Mouse (Mus musculus) gastrocnemius, postnatal 36 days (tissue): ENCODE data around the gene Dnajc1. TPM values are rescaled to one million over a fixed set of nuclear protein-coding genes. Genes with fewer than 3 reads are reported as not detected.

ENCODE experiments used
- DNase-seq, 2 experiments: peaks; one replicate each; pipeline ENCODE4 v3.0.0; 2022
- intact Hi-C: fragments of 180-260 bp; cut with DNase I; formaldehyde crosslinking; loops from one replicate; pipeline ENCODE4 v1.15.1; 2025
- total RNA-seq, 2 experiments: library from RNA; stranded (reverse); gene quantifications; 2 replicates each; pipeline ENCODE4 v1.2.3; 2021

The Dnajc1 gene
- total RNA-seq, 2 experiments from 2014 or later = 8.7 to 10.0 TPM

DNA sequence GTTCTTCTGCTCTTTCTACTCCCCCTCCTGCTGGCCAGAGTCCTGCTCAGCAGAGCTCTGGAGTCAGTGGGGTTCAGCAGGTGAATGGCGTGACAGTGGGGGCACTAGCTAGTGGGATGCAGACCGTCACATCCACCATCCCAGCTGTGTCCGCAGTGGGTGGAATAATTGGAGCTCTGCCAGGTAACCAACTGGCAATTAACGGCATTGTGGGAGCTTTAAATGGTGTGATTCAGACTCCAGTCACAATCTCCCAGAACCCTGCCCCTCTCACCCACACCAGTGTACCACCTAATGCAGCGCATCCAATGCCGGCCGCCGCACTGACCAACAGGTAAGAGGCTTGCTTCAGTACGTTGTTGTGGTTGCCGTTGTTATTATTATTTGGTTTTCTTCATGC lies 185.8 kb downstream of the Dnajc1 start:
- intact Hi-C loops = loop anchor here (5.0 kb wide), 1 partner anchor 180 kb away; no protein-coding TSS in a partner anchor
- no peak for DNase-seq

DNA sequence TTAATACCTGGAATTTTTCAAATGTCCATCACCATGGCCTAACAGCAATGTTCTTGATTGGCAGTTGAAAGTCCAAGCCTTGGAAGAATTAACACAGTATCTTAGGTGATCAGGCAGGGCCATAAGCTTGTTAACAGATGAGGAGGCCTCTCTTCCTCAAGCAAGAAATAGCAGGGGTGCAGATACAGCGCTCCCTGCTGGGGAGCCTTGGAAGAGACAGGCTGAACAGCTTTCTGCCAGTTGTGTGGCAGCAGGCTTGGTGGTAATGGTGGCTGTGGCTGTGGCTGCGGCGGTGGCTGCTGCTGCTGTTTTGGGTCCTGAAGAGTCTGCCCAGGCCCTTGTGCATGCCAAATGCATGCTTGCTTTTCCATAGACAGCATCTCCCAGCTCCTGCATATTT lies 187.5 kb downstream of the Dnajc1 start:
- intact Hi-C loops = loop anchor here (5.0 kb wide), 1 partner anchor 178 kb away; no protein-coding TSS in a partner anchor

DNA sequence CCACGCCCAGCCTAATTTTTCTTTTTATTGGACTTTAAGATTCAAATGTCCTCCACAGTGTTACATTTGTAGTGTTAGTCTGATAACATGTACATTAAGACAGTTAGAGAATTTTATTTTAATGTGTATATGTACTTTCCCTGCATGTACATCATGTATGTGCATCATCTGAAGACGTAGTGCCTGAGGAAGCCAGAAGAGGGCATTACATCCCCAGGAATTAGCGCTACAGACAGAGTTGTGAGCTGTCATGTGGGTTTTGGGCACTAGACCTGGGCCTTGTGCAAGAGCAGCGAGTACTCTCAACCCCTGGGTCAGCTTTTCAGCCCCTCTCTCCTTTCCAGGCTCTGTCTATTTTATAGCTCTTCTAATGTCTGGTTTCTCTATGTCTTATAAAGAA lies 189.7 kb downstream of the Dnajc1 start:
- no peak for DNase-seq
- intact Hi-C loops = no loop called here

More for the DNA sequence above, 187.5 kb downstream of the Dnajc1 start:
- DNase-seq = peak; percentile 48 to 57

DNA sequence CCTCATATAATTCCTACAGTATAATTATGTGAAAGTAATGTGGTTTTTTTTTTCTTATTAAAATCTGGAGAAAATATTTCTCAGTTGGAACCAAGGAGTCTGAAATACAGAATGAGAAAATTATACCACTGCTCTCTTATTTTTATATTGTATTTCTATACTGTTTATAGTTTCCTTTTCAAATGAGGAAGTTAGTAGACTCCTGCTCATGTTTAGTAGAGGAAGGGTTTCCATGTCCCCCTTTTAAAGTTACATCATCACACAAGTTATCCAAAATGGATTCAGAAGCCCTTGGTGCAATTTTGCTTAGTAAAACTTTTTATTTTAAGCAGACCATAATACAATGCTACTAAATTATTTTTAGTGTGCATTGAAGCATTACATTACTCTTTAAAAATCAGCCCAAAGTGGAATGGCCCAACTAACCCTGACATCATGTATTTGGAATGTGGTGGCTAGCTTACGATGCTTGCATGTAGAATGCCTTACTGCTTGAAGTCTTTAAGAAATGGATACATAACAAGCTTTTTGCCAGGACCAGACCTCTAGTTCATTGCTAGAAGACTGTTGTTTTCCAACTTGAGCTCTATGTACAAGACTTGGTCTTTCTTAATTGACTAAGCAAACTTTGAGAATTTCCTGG lies 190.7 kb downstream of the Dnajc1 start:
- intact Hi-C loops = no loop called here
- no peak for DNase-seq

DNA sequence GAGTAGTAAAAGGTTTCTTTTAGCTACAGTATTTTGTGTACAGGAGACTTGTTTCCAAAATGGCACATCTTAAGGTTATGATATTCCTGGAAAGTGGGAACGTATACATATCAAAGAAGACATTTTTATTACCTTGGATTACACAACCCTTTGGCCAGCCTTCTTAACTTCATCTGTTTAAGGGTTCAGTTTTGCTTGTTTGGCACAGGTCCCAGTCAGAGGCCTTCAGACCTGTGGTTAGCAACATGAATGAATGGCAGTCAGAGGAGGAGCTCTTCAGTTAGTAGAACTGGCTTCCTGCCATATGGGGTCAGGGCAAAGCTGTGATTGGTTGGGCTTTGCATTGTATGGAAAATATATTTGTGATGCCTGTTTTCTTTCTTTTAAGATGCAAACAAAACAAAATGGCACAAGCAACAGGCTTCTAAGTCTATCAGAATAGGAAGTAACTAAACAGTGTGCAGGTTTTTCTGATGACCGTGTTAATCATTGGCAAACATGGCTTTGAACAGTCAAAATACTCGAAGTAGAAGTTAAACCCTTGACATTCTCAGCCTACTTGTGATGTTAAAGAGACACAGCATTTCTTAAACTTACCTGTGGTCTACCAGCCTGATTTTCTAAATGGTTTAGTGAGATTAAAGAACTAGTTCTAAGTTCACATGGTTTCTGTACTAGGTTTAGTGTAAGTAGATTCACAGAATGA lies 196.8 kb downstream of the Dnajc1 start:
- no peak for DNase-seq
- intact Hi-C loops = no loop called here

DNA sequence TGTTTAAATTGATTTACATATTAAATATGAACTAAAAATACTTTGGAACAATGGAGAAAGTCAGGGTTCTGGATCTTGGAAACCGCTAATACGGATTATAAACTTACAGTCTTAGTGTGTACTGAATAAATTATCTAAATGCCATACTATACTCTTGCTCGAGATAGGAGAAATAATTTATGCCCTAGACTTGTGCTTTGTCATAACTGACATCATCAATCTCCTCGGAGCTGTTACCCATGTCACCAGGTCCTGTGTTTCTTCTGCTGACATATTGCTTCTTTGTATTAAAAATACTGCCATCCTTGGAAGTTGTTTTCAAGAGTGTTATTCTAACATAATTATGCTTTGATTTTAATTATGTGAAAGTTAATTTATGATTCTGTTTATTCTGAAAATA lies 197.3 kb downstream of the Dnajc1 start:
- DNase-seq = no peak
- intact Hi-C loops = no loop called here

DNA sequence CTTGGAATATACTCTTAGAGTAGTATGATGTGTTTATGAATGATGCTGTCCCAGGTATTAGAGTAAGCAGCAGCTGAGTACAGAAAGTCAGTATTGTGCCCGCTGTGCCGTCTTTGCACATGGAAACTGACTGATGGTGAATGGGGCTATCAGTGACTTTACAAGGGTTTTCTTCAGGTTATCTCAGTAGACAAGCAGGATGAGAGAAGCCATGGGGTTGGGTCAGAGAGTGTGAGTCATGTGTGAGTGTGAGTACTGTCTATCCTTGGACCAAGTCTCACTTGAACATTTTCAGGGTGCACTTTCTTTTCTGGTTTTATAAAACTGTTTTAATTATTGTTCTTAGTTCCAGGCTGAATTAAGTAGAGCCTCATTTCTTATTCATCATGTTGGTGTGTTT lies 204.3 kb downstream of the Dnajc1 start:
- DNase-seq = no peak
- intact Hi-C loops = no loop called here

DNA sequence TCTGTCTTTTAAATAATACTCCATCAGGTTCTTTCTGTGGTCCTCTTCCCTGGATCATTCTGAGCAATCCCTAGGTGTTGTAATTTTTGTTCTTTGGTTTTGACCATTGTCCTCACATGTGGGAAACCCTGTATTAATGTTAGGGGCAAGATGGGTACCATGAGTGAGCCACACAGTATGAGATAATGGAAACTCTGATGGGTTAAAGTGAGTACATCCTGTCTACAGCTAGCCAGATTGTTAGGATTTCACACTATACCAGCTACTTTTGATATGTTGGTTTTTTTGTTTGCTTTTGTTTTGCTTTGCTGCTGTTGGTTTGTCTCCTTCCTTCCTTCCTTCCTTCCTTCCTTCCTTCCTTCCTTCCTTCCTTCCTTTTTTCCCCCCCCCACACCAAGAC lies 209.6 kb downstream of the Dnajc1 start:
- intact Hi-C loops = no loop called here
- DNase-seq = no peak

DNA sequence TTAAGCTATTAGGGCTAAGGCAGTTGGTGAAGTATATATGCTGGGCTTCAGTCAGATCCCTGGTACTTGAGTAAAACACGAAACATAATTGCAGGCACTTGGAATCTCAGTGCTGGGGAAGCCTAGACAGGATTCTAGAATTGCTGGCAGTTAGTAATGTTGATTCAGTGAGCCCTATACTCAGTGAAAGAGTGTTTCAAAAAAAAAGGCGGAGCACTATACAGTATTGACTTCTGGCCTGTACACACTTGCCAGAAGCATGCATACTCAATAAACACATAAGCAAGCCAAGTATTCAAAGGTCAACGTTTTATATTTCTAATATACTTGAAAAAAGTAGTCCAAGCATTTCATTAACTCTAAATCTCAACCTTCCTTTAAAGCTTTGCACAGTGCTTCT lies 211.0 kb downstream of the Dnajc1 start:
- DNase-seq = no peak
- intact Hi-C loops = no loop called here

DNA sequence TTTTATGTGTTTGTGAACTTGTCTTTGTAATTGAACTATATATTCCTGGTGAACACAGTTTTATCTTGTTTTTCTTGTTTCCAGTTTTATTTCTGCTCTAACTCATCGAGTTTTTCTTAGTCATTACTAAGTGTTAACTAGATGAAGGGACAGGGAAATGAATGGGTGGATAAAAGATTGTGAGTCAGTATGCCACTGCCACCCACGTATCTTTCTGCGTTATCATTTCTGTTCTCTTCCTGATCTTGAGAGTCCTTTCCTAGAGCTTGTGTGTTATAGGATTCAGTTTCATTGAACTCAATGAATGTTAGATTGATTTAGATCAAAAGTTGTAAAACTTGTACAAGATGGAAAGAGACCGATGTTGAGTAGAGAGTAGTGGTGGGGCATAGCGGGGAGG lies 212.3 kb downstream of the Dnajc1 start:
- intact Hi-C loops = no loop called here
- DNase-seq = no peak

DNA sequence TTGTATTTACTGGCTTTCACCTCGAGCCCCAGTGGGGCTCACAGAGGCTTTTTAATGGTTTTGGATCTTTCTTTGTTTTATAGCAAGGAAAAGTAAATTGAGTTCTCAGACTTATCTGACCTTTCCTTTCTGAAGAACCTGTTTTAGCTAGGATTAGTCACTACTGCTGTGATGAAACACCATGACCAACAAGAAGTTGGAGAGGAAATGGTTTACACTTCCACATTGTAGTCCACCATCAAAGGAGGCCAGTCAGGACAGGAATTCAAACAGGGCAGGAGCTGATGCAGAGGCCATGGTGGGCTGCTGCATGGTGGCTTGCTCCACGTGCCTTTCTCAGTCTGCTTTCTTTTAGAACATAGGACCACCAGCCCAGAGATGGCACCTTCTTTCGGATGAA lies 216.4 kb downstream of the Dnajc1 start:
- intact Hi-C loops = no loop called here
- DNase-seq = no peak

DNA sequence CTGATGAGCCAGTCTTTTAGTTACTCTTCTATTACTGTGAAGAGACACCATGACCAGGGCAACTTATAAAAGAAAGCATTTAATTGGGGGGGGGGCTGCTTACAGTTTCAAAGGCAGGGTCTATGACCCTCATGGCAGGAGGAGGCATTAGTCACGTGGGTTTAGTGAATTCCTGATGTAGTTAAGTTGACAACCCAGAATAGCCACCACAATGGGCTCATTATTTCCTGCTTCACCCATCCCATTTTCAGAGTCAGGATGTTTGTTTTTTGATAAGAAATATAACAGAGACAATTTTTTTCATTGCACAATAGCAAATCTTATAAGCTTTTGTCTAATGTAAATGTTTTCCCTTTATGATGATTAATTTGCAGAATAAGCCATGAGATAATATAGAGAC lies 217.4 kb downstream of the Dnajc1 start:
- no peak for DNase-seq
- intact Hi-C loops = no loop called here

DNA sequence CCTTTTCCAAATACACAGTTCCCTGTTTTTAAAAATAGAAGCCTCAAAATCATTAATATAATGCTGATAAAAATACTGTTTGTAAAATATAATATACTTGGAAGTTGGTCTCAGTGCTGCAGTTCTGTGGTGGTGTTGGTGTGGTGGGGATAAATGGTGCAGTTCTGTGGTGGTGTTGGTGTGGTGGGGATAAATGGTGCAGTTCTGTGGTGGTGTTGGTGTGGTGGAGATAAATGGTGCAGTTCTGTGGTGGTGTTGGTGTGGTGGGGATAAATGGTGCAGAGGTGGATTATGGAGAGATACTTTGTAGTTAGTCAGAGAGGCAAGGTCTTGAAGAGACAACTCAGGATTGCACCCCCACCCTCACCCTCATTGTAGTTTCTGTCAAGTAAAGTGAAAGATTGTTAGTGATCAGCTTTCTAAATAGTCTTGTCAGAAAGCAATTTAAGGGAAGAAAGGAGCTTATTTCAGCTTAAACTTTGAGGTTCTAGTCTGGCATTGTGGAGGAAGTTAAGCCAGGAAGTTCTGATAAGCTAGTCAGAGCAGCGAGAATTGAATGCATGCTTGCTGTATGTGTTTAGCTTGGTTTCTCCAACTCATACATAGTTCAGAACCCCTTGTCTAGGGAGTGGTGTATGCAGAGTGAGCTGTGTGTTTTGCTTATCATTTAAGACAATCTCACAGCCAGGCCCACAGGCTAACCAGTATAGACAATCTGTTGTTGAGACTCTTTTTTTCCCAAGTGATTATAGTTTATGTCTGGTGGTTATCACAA lies 223.3 kb downstream of the Dnajc1 start:
- intact Hi-C loops = no loop called here
- no peak for DNase-seq

DNA sequence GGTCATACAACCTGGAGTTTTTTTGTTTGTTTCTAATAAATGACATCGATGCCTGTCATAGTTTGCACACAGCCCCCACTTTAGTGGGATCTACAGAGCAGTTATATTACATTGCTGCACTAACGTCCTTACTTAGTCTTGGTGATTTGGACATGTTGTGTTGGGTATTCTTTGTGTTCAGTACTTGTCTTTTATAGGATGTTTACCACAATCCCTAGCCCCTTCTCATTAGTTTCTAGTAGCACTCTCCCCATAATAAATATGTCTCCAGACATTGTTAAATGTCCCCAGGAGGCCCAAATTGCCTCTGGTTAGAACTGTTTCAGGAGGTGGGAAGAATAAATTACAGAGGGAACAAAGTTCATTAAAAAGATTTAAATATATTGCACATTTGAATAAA lies 227.1 kb downstream of the Dnajc1 start:
- DNase-seq = no peak
- intact Hi-C loops = no loop called here

DNA sequence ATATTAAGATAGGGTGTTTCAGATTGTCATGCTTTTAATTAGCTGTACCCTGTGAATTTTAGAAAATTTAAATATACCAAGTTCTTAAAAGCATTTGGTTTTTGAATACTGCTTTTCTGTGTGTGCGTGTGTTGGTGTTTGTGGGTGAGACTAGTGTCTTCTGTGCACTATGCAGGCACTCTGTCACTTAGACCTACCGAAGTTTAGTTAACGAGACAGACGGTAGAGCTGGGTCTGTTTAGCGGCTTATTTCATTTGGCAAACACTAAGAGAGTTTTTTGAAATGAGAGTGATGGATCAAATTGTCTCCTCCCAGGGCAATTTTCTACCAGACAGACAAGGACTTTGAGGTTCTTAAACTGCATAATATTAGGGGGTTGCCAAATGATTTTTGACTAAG lies 231.6 kb downstream of the Dnajc1 start:
- intact Hi-C loops = no loop called here
- no peak for DNase-seq

DNA sequence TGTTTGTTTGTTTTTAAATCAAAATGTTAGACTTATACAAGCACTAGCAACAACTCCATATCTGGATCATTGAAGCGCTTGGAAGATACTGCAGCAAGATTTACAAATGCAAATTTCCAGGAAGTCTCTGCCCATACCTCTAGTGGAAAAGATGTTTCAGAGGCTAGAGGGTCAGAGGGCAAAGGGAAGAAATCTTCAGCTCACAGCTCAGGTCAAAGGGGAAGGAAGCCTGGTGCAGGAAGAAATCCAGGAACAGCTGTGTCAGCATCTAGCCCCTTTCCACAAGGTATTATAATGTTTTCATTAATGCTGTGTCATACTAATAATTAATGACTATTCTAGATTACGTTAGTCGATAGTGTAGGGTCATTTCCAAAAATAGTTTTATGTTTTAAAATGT lies 233.2 kb downstream of the Dnajc1 start:
- no peak for DNase-seq
- intact Hi-C loops = no loop called here

DNA sequence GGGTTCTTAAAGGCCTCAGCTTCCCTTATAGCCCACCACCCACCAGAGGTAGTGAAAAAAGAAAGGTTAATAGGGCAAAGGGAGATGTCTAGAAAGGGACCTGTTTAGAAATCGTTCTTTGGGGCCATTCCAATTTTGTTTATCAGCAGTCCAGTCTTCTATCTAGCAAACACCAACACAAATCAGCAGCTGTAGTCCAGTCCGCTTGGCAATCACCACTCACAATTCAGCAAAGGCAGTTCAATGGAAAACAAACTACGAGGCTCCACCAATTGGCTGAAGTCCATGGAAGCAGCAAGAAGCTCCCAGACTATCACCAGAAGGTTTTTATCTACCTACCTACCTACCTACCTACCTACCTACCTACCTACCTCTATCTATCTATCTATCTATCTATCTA lies 236.5 kb downstream of the Dnajc1 start:
- intact Hi-C loops = no loop called here
- DNase-seq = no peak
